Mouse (Mus musculus) olfactory bulb, adult 2 months (tissue): ENCODE results near the gene Dusp5.

ENCODE experiments used
- CTCF ChIP-seq: fragments of 200-500 bp; IDR thresholded peaks from 2 replicates; pipeline ENCODE4 v1.5.1; 2012; ENCODE audit warnings: low read depth, mild to moderate bottlenecking, low read length, moderate library complexity; ENCODE audit not compliant: insufficient read depth
- POLR2A ChIP-seq: fragments of 200-500 bp; IDR thresholded peaks from 2 replicates; pipeline ENCODE4 v1.6.1; 2012; ENCODE audit warnings: mild to moderate bottlenecking, low read depth, low read length, moderate library complexity; ENCODE audit not compliant: insufficient read depth

DNA sequence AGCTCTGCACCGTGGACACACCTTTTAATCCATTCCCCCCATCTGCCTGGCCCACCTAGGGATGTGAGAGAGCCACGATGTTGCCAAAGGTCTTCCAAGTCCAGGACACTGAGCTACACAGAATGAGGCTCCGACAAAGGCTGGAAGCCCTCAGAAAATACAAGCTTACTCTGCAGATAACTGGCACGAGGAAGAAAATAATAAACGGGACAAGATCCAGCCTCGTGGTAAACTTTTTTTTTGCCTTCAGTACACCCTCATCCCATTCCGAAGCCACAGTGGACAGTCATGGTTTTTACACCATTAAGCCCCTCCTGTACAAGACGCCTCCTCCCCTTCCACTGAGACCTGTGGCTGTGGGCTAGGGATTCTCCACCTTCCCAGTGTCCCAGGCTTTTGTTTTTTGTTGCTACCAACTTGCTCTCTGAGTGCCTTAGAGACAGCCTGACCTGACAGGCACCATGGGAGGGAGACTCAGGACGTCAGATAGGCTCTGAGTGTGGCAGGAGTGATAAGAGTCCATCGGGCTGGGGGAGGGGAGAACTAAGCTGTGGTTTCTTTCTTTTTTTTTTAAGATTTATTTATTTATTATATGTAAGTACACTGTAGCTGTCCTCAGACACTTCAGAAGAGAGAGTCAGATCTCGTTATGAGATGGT, 7.6 kb upstream of the Dusp5 start:
- no peak for TF ChIP-seq CTCF
- TF ChIP-seq POLR2A, result no peak
